Mouse (Mus musculus) megakaryocyte progenitor cell, adult 5-6 weeks (primary cell): Measurements from ENCODE around the gene Snx5. TPM values are rescaled to one million over a fixed set of nuclear protein-coding genes. Genes with fewer than 3 reads are reported as not detected.
A peak's percentile ranks its signal among the peaks of the same experiment; 100 is the strongest.

ENCODE experiments used
- ATAC-seq: replicated peaks from 2 replicates; pipeline ENCODE4 v1.8.0; 2016; ENCODE audit warnings: mild to moderate bottlenecking, moderate TSS enrichment, inconsistent platforms; ENCODE audit not compliant: poor library complexity
- total RNA-seq, 2 experiments: library from RNA; stranded (forward) in 1 of 2; stranded (reverse) in 1 of 2; fragments of 157-497, 149-512 nt in 1 of 2; fragments of 200-1000 nt in 1 of 2; gene quantifications; 2 replicates each; pipeline versions ENCODE4 v1.2.3 to v1.2.4; 2015 to 2017

Gene Snx5
- total RNA-seq, 2 experiments from 2014 or later: 285 to 304 TPM

DNA sequence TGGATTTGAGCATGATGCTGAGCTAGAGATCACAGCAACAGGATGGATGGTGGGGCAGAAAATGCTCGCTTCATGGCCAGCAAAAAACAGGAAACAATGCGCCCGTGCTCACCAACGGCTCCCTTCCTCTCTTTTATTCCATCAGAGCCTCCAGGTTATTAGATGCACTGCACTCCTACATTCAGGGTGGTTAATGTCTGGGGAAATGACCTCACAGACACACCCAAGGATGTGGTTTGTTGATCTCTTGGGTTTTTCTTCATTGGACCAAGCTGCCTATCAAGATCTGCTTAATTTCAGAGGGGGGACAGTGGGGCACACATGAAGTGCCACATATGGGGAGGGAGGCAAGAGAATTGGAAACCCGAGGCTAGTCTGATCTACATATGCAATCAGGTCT is 39.6 kb downstream of the Snx5 start:
- peak; percentile 72 for ATAC-seq

DNA sequence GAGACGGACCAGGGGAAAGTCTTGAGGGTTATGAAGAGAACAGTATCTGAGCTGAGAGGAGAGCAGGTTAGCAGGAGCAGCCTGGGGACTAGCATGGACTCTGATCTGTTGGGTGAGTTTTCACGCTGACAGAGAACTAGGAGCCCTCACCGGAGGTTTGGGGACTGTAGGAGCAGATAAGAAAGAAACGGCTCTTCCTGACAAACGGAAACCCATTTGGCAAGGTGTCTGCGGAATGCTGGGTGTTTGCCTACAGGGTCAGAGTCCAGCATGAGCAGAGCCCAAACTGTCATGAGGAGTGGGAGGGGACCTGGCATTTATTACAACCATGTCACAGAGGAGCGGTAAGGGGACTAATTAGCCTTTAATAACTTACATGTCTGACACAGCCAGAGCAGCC is 40.2 kb downstream of the Snx5 start:
- peak; percentile 60 for ATAC-seq

DNA sequence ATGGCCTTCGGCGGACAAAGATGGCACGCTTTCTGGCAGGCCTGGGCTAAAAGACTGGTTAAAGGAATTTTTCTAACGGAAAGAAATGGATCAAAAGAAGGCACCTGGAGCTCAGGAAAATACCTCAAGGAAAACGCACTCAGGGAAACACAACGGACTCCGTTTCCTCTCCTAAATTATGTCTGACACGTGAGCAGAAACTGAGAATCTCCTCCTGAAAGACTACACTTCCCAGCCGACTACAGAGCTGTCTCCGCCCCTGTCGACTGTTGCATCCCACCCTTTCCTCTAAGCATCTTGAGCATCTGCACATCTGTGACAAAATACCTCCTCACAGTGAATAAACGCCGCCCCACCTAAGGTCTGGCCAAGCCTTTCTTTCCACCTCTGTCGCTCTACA is 41.1 kb downstream of the Snx5 start:
- peak; percentile 18; the same call in 1 of the 2 replicates for ATAC-seq

DNA sequence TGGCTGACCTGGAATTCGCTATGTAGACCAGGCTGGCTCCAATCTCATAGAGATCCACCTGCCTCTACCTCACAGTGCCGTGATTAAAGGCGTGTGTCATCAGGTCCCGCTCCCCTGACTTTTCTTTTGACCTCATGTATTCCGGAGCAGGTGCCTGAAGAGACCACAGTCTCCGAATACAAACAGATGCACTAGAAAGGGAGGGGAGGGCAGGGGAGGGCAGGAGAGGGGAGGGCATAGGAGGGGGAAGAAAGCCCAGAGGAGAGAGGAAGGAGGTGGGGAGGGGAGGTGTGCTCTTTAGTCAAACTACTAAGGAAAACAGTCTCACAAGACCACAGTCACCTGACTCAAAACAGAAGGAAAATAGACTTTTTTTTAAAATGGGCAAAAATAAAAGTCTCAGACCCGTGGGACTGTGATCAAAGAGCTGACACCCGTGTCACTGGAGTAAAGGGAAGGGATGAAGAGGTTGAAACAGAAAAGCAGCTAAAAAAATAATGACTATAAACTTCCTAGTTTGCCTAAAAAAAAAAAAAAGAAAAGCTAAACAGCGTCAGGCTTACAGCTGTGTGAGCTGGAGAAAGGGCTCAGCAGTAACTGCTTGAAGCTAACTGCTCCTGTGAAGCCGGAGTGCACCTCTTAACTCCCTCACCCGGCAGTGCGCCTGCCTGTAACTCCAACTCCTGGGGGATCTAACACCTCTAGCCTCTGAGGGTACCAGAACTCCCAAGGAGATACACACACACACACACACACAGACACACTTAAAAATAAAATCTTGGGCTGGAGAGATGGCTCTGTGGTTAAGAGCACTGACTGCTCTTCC is 42.0 kb downstream of the Snx5 start:
- ATAC-seq: 0 out of 2 replicates have a peak, but pooled peaks have one; percentile 4

DNA sequence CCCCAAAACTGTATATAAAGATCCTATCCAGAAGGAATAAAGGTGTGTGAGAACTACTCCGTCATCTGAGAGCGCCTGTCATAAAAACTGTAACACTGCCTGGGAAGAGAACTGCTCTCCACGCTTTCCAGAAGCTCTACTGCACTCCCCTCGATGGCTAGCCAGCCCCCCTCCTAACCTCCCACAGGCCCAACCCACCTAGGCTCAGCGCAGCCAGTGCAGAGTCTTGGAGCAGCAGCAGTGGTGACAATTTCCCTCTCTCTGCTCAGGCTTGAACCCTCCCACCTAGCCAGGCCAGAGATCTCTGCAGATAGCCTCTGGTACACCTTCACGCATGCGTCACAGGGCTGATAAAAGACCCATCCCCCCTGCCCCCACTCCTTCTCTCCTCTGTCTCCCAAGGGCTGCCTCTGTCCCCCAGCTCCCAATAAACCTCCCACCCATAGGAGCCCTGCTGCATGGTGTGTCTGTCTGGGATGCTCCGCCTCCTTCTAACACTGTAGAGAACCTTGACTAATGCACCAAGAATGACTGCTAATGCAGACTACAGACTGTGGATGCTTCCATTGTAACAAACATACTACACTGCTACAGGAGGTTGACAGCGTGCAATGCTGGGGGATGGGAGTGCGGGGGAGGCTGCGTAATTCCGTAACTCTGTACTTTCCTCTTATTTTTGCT is 43.7 kb downstream of the Snx5 start:
- ATAC-seq: no peak

DNA sequence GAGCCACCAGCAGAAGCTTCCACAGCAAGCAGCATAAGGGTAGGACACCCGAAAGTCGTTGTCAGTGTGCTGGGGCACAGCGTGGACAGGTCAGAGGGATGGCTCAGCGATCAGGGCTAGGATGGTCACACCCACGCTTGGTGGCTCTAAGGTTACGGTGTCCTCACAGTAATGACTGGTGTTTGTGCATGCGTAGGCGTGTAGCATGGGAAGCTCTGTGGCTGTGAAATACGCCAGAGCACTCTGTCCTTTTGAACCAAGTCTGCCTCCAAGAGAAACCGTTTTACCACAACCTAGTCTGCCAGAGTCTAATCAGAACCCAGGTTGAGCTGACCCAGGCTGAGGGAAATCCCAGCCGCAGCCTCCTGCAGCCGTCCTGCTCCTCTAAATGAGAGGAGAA is 46.4 kb downstream of the Snx5 start:
- peak; percentile 53 for ATAC-seq

DNA sequence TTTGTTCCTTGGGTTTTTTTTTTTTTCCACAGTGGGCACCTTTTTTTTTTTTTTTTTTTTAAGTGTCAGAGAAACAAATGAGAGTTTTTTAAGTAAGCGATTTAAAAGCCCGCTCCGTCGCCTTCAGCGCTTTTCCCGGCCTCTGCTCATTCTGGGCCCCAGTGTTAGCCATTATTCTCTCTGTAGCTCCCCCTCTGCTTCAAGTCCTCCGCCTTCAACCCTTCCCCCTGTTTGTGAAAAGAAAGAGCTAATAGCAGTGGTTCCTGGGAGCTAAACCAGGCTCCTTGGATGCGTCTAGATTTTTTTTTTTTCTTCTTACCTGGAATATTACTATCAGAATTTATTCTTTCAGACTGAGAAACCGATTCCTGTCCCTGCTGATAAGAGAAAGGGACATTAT is 55.1 kb downstream of the Snx5 start:
- no peak for ATAC-seq

DNA sequence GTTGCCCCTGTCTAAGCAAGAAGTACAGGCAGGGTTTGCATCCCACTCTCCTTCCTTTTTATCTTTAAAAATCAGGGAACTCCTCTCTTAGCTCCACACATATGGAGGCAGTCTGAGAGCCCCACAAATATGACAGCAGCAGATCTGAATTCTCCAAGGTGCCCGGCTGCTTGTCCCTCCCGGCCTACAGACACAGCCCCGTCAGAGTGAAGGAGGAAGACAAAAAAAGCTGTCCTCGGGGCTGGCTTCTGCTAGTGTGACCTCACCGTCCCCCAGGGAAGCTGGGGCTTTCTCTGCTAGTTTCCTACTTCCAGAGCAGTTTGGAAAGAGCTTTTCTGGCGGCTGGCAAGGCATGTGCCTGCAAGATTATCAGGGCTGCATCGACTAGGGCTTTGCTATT is 55.5 kb downstream of the Snx5 start:
- ATAC-seq: peak; percentile 24; the same call in 1 of the 2 replicates

DNA sequence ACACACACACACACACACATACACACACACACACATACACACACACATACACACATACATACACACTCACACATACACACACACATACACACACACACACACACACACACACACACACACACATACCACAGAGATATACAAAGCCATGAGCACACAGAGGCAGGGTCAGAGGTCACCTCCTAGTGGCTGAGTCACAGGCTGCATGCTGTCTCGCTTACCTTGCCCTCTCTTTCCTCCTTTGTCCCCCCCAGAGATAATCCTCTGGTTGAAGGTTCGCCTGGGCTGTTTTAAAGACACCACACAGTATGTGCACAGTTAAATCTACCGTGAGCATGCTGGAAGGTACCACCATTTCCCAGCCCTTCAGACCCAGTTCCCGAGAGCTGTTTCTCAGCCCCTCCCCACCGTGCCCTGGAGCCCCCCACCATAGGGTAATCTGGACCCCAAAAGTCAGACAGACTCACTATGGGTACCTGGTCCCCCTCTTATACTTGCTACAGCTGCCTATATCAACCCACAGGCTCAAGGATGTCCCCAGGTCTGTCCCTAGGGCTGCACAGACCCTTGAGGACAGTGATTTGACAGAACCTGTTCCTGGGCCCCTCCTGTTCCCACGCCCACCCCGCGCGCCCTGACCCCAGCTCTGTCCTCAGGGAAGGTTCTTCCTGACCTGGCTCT is 56.1 kb downstream of the Snx5 start:
- peak; percentile 39 for ATAC-seq

DNA sequence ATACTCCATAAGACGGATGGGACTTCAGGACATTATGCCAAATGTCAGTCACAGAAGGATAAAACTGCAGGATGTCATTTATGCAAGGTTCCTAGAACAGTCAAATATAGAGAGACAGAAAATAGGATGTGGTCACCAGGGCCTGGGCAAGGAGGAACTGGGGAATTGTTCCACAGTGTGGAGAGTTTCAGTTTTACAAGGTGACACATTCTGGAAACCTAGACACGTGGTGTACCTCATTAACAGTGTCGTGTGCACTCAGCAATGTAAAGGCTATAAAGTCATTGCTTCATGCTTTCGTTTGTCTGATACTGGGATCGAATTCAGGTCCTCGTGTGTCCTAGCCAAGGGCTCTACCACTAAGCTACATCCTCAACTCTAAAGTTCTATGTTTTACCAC is 56.9 kb downstream of the Snx5 start:
- peak; percentile 81 for ATAC-seq

DNA sequence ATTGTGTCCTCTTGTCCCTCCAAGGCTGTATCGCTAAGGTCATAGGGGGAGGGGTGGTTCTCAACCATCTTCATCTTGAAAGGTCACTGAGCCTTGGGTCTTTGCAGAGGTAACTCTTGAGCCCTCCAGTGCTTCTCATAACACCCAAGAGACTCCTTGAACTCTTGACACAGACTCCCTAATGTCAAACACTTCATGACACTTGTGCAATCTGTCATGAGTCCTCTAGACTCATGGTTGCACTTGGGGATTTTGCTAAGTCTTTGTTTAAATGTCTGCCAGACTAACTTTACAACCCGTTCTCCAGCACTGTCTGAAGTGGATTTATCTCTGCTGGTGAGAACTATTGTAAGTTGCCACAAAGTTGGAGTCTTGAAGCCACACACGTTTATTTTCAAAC is 61.3 kb downstream of the Snx5 start:
- ATAC-seq: no peak

DNA sequence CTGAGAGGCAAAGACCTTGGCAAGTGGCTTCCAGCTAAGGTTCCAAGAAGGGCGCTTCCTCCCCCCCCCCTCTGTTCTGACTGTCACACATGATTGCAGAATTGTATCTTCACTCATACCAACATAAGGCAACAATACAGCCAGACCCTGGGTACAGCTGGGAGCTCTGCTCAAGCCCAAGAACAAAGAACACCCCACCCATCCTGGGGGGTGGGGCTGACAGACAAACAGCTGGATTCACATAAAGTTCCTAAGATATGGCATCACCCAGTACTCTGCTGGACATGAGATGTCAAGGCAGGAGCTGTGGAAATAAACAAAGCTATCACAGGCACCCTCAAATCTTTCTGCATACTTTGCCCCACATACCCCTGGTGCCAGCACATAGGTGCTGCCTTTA is 63.3 kb downstream of the Snx5 start:
- no peak for ATAC-seq

DNA sequence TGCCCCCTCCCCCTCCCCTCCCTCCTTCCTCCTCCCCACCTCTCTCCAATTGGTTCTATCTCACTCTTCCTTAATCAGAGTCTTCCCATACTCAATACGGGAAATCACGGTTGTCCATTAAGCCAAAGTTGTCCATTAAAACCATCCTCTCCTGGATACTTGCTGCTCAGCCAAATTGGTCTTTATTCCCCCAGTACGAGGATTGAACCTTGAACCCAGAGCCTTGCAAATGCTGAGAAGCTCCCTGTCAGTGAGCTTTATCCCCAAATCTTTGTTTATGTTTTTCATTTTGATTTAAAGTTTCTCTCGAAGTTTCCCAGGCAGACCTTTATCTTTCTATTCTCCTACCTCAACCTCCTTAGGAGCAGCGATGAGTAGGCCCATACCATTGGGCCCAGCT is 67.7 kb downstream of the Snx5 start:
- ATAC-seq: no peak

DNA sequence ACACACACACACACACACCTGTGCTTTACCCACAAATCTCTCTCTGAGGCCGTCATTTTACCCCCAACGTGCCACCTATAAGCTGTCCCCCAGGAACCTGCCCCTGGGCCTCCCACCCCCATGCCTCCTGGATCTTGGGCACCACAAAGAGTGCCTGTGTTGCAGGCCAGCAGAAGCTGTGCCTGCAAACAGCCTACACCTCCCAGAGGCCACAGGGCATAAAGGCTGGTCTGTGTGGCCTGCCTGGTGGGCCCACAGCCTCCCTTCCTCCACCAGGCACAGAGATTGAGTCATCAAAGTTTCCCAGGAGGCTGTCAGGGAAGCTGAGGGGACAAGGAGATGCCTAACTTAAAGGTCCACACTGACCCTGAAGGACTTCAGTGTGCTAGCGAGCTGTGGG is 68.1 kb downstream of the Snx5 start:
- ATAC-seq: no peak

DNA sequence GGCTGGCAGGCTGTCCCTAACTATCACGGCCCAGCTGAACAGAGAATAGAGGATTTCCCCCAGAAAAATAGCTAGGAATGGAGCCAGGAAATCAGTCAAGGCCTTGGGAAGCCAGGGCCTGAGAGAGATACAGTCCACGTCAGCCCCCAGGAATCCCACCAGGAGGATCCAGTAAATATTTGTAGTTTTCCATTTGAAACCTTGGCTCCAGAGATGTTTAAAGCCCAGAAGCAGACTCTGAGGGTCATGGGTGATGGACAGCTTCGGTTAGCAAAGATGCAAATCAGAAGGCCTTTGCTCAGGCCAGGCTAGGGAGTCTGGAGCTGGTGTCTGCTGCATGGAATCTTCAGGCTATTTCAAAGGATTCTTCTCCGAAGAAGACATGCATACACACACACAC is 68.6 kb downstream of the Snx5 start:
- ATAC-seq: no peak

Other genes starting within 250 kb of the Snx5 start
- gene Banf2, start 237.8 kb downstream of the Snx5 start, total RNA-seq (2015): not detected in 2 replicates
- not detected in 2 replicates for gene Banf2, start 237.8 kb downstream of the Snx5 start, total RNA-seq (2017)
- 16.5 and 17.7 TPM in 2 replicates for gene Mgme1, start 243 bp downstream of the Snx5 start, total RNA-seq (2015)
- gene Mgme1, start 243 bp downstream of the Snx5 start, total RNA-seq (2017): 30.2 and 31.0 TPM in 2 replicates
- not detected in 2 replicates for gene Ovol2, start 61.2 kb upstream of the Snx5 start, total RNA-seq (2015)
- not detected in 2 replicates for gene Ovol2, start 61.2 kb upstream of the Snx5 start, total RNA-seq (2017)
- gene Kat14, start 98.1 kb upstream of the Snx5 start, total RNA-seq (2015): 44.7 and 63.4 TPM in 2 replicates
- 34.4 and 38.1 TPM in 2 replicates for gene Kat14, start 98.1 kb upstream of the Snx5 start, total RNA-seq (2017)
- gene Pet117, start 98.1 kb upstream of the Snx5 start, total RNA-seq (2015): not detected in 2 replicates
- gene Pet117, start 98.1 kb upstream of the Snx5 start, total RNA-seq (2017): 12.3 TPM in 1 of 2 replicates, not detected in the other